Mouse (Mus musculus) WW6 (cell line): Measurements from ENCODE around the gene Cep112.

Source experiments
- DNase-seq: peaks from one replicate; pipeline ENCODE4 v3.0.0-alpha.2; 2013; ENCODE audit warnings: low read depth, low spot score

The Cep112 gene

DNA sequence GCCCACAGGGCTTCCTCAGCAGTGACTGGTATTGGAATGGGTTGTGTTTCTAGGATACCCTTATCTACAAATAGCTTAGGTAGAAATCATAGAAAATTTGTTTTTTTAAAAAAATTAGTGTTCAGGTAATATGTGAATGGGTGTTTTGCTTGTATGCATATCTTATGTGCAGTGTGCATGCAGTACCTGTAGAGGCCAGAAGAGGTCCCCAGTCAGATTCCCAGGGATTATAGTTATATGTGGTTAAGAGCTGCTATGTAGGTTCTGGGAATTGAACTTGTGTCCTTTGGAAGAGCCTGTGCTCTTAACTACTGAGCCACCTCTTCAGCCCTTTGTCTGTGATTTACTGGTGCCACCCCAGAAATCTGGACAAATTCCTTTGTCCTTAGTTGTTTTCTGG lies 22.2 kb downstream of the Cep112 start:
- no peak for DNase-seq

GRCm38 (mm10) chr11:108449811-108450210 lies 24.8 kb downstream of the Cep112 start:
- DNase-seq: no peak

DNA sequence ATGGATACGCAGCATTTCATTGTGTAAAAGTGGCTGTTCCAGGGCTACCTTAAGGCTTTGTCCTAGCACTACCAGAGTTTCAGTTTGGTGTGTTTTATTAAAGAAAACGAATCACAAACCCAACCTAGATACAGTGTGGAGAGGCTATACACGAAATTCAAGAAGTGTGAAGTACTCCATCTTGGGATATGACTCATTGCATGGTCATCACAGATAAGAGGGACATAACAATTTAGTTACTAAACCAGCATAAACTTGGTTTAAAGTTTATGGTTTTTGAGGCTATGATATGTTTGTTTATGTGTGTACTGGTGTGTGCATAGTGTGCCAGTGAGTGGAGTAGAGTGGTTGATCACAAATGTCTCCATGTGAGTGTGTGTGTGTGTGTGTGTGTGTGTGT lies 34.6 kb downstream of the Cep112 start:
- DNase-seq: no peak

DNA sequence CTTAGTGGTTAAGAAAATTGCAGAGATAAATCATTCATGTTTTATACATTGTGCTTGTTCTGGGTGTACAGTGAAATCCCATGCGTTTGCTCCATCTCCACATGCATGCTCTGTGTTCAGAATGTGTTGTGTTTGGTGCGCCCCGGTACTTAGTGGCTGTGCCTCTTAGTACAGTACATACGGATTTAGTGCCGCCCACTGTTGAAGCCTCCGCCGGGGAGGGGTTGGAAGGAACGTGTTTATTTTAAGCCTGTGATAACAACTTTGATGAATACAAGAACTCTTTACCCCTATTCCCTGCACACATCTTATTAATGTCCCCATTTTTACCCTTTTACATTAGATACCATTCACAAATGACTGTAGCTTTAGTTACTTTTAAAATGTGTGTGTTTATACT lies 39.1 kb downstream of the Cep112 start:
- no peak for DNase-seq

GRCm38 (mm10) chr11:108464715-108465301 lies 39.8 kb downstream of the Cep112 start:
- no peak for DNase-seq

DNA sequence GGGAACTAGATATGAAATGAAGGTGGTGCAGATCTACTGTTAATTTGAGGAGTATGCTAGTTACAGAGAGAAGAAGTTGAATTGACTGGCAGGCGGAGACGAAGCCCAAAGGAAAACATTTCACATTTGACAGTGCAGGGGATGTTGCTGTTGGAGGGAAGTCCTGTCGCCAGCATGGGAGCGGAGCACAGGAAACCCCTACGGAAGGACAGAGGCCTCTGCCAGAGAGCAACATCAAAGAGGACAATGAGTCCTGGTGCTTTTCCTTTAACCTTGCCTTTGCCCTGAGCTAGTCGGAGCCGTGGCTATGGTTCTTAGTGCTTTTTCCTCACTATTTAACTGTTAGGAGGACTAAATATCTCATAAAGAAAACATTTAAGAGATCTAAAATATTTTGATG lies 50.7 kb downstream of the Cep112 start:
- no peak for DNase-seq

- DNase-seq: no peak
Measured at GRCm38 (mm10) chr11:108476226-108476625, 51.2 kb downstream of the Cep112 start.

DNA sequence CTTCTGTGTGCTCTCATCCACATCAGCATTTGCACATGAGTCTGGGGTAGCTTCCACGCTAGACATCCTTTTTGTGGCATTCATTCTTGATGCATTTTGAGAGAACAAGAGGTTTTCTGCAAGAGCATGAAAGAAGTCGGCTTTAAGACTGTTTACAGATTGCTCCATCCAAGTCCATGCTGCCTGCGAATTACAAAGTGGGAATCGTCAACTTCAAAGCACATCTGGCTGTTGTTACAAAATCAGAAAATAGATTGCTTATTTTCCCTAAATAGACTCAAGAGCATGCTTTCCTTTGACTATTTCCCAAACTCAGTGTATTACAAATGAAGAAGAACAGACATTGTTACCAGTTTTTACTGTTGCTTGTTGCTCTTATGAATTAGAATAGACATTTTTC lies 59.0 kb downstream of the Cep112 start:
- no peak for DNase-seq

- no peak for DNase-seq
Measured at GRCm38 (mm10) chr11:108488256-108488655, 63.3 kb downstream of the Cep112 start.

DNA sequence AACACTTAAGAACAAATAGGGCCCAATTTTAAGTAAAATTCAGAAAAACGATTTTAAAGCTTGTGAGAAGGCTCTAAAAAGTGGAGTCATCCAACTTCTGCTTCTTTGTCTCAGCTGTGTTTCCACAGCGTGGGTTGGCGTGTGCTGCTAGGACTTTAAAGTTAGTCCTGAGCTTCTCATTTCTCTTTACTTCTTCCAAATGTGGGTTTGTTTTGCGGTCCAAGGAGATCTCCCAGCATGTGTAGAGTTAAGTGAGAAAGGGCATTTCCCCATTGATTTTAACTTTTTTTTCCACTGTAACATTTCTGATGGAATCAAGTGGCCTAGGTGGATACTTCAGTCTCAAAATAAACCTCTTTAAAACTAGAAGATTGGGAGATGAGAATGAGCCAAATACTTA lies 64.9 kb downstream of the Cep112 start:
- DNase-seq: no peak

DNA sequence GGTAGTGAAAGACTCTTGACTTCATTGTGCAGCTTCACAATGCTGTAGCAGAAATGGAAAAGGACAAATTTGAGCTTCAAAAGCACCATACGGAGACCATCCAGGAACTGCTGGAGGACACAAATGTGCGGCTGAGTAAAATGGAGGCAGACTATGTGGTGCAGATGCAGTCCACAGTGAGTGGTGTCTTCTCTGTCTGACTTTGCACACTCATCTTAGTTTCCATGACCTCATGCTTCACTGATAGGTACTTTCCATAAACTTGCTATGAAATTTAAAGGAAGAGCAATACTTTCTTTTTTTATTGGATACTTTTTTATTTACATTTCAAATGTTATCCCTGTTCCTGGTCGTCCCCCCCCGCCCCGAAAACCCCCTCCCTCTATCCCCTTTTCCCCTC lies 83.2 kb downstream of the Cep112 start:
- DNase-seq: no peak

- no peak for DNase-seq
Measured at GRCm38 (mm10) chr11:108527725-108528363, 102.9 kb downstream of the Cep112 start.

DNA sequence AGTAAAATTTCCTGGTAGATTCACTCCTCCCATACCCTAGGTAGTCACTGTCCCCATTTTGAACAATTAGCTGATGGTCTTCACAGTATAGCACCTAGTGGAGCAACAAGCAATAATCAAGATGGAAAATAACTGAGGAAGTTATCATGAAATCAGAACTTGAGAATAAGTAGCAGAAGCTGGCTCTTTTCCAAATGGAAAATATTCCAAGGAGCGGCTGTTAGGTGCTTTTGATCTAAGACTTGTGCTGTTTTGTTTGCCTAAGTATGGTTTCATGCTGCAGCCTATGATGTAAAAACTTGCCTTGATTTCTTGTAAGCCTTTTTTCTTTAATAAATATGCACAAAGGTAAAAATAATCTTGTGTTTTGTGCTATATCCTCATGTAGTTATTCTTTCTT lies 107.9 kb downstream of the Cep112 start:
- DNase-seq: no peak

- DNase-seq: no peak
Measured at GRCm38 (mm10) chr11:108534014-108534413, 109.0 kb downstream of the Cep112 start.

GRCm38 (mm10) chr11:108552997-108553622 lies 128.1 kb downstream of the Cep112 start:
- no peak for DNase-seq

DNA sequence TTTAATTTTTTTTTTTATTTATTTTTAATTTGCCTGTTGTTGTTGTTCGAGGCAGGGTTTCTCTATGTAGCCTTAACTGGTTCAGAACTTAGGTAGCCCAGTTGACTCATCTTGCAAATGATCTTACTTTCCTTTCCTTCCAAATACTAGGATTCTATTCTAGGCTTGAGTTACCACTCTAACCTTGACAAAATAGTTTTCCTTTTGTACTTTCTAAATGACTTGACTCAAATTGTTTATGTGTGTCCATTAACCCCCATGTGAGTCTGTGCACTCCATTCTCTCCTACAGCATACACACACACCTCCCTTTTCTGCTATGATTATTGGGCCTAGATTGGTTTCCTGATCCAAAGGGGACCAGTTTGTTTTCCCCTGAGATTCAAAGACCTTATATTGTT lies 128.9 kb downstream of the Cep112 start:
- no peak for DNase-seq

DNA sequence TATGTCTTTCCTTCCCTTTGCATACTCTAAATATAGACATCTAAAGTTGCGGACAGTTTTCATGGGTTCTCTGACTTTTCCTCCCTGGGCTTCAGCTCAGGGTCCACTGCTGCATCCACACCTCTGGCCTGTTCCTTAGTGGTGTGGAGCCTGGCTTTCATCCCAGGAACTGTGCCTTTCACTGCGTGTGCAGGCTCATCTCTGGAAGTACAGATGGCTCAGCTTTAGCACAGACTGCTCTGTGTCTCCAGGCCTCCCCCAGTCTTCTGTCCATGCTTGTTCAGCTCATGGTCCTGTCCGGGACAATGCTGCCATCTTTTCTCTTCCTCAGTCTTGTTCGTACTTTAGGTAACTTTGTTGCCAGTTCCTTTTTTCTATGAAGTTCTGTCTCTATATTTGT lies 133.6 kb downstream of the Cep112 start:
- no peak for DNase-seq

- no peak for DNase-seq
Measured at GRCm38 (mm10) chr11:108559506-108559905, 134.5 kb downstream of the Cep112 start.

GRCm38 (mm10) chr11:108562076-108562475 lies 137.1 kb downstream of the Cep112 start:
- no peak for DNase-seq

GRCm38 (mm10) chr11:108586551-108587184 lies 161.7 kb downstream of the Cep112 start:
- no peak for DNase-seq

GRCm38 (mm10) chr11:108593207-108593958 lies 168.4 kb downstream of the Cep112 start:
- no peak for DNase-seq

- DNase-seq: no peak
Measured at GRCm38 (mm10) chr11:108593959-108594579, 169.1 kb downstream of the Cep112 start.
